Comparison of ENCODE assay signal across 18 mouse cellular contexts in genomic region chr9:92589021-92589420, GRCm38 (mm10). TPM values are rescaled to one million over a fixed set of nuclear protein-coding genes. Genes with fewer than 3 reads are reported as not detected.
A peak's percentile ranks its signal among the peaks of the same experiment; 100 is the strongest.
DNase-seq lines count a peak whose midpoint lies in the region; ATAC-seq and TF ChIP-seq lines count a peak whose summit lies in the region.
"Had no signal": no experiment of that assay in that cellular context is flagged by ENCODE, and none has a peak within 500 bp of the region (broad histone marks: within the 10 kb centered on the region; RNA-seq: fewer than 3 reads in every experiment).

No protein-coding gene starts in this region.

- peak; percentile 7 for DNase-seq in gastrocnemius, postnatal 14 days
- no peak for DNase-seq in gastrocnemius, postnatal 36 days
- no peak for DNase-seq in testis, postnatal 10 days (ENCODE audit: low spot score)
- DNase-seq in adrenal gland, postnatal 25 days = peak; percentile 24
- no peak for DNase-seq in ovary, postnatal 14 days (ENCODE audit: low spot score)
- DNase-seq: cerebellum, adult 8-10 months; cerebellum, postnatal 14 days; embryo, embryonic 11 days; heart, postnatal 4 days; kidney, adult 11 months had no signal

- intact Hi-C loops in gastrocnemius, postnatal 14 days (cut with DNase I; ENCODE audit: low total_unique reads) = no loop called here
- intact Hi-C loops in gastrocnemius, postnatal 36 days (cut with DNase I) = no loop called here

- ATAC-seq in erythroblast, adult 5-6 weeks (replicated peaks; ENCODE audit: low FRiP score, poor library complexity, severe bottlenecking) = no peak
- ATAC-seq: forebrain, embryonic 16.5 days; hindbrain, postnatal 0 days had no signal

- H3K4me1 ChIP-seq in testis, adult 2 months (ENCODE audit: control insufficient read depth, insufficient read depth, low read length) = no peaks in the 10 kb centered on the region
- H3K4me1 ChIP-seq: embryonic facial prominence, embryonic 15.5 days; hindbrain, embryonic 13.5 days had no signal

- no peak for TF ChIP-seq POLR2A in testis, adult 2 months (IDR thresholded peaks at IDR 0.05; ENCODE audit: control insufficient read depth, low read depth, low read length)

- H3K4me3 ChIP-seq in testis, adult 2 months (ENCODE audit: control insufficient read depth, low read depth, low read length) = no peak overlapping the region
- H3K4me3 ChIP-seq: embryonic facial prominence, embryonic 15.5 days; heart, embryonic 13.5 days; hindbrain, embryonic 13.5 days had no signal

- 0 out of 2 replicates have a peak overlapping the region, but pooled peaks have one; percentile 13 for H3K27ac ChIP-seq in testis, adult 2 months (ENCODE audit: control insufficient read depth, insufficient read depth, low read depth, low read length)
- H3K27ac ChIP-seq: embryonic facial prominence, embryonic 15.5 days; heart, embryonic 13.5 days; hindbrain, embryonic 13.5 days; hindbrain, postnatal 0 days had no signal

- H3K27me3 ChIP-seq in testis, adult 2 months (ENCODE audit: control insufficient read depth, insufficient read depth, low read length) = no peaks in the 10 kb centered on the region
- H3K27me3 ChIP-seq: embryonic facial prominence, embryonic 15.5 days; heart, embryonic 13.5 days; hindbrain, embryonic 13.5 days had no signal

- no peak for TF ChIP-seq CTCF in testis, adult 2 months (IDR thresholded peaks at IDR 0.05; ENCODE audit: control insufficient read depth, insufficient read depth, insufficient replicate concordance, low read depth, low read length)

- H3K36me3 ChIP-seq in testis, adult 2 months (ENCODE audit: control insufficient read depth, insufficient read depth, low read length) = no peaks in the 10 kb centered on the region

RNA-seq across cellular contexts. Expression of gene Plod2, which starts 47.0 kb away (rescaled TPM):
- 1 to 10 TPM; 7.5 to 9.0 TPM for total RNA-seq in gastrocnemius, postnatal 14 days (2021)
- total RNA-seq in gastrocnemius, postnatal 36 days (2021) = 1 to 10 TPM; 2.6 to 3.6 TPM
- 3.3 and 3.6 TPM in 2 replicates for polyA plus RNA-seq in testis, adult 2 months (2012; rRNA removed)
- 221 and 278 TPM in 2 replicates for total RNA-seq in adrenal gland, postnatal 25 days (2021)
- total RNA-seq in erythroblast, adult 5-6 weeks (2015; ENCODE audit: low replicate concordance) = not detected in 2 replicates
- total RNA-seq in erythroblast, adult 5-6 weeks (2017; ENCODE audit: low replicate concordance) = not detected in 2 replicates
- total RNA-seq: MEL had no signal

Comparison
In these comparisons a context has a peak if more than half of its experiments do, and no peak if none do; other contexts are left out.
1. DNase-seq: peak in gastrocnemius, postnatal 14 days (single experiment) and adrenal gland, postnatal 25 days (single experiment); none in gastrocnemius, postnatal 36 days (0 of 2), testis, postnatal 10 days (single experiment) and ovary, postnatal 14 days (single experiment).
2. RNA of gene Plod2, which starts 47.0 kb away (total RNA-seq): 221 to 278 TPM in adrenal gland, postnatal 25 days; 7.5 to 9.0 TPM in gastrocnemius, postnatal 14 days, 2.6 to 3.6 TPM in gastrocnemius, postnatal 36 days and not detected in erythroblast, adult 5-6 weeks; every median in the first group is over 10 times any median in the second.